Mouse (Mus musculus) liver, embryonic 11.5 days (tissue): ENCODE measurements around the gene Proca1. TPM values are rescaled to one million over a fixed set of nuclear protein-coding genes. Genes with fewer than 3 reads are reported as not detected.

Experiments
- ATAC-seq: fragments of 200-750 bp; cut with Nextera tagmentation; replicated peaks from 2 replicates; pipeline ENCODE4 v1.8.0; 2017; ENCODE audit warnings: moderate number of reproducible peaks, mild to moderate bottlenecking, moderate TSS enrichment, moderate library complexity; ENCODE audit not compliant: low FRiP score
- DNase-seq: peaks from one replicate; pipeline ENCODE4 v3.0.0-alpha.2; 2017; ENCODE audit warnings: low spot score
- H3K27ac ChIP-seq: fragments of 300-500 bp; sonication (generic); 2 replicates; pipeline ENCODE4 v1.5.1; 2014; ENCODE audit warnings: mild to moderate bottlenecking, low read depth, low read length, control low read depth
- H3K27me3 ChIP-seq: fragments of 300-500 bp; sonication (generic); replicated peaks from 2 replicates; pipeline ENCODE4 v1.6.1; 2014; ENCODE audit warnings: low read length, mixed read lengths; ENCODE audit not compliant: control insufficient read depth, insufficient read depth
- H3K36me3 ChIP-seq: fragments of 300-500 bp; sonication (generic); 2 replicates; pipeline ENCODE4 v1.6.1; 2014; ENCODE audit warnings: mild to moderate bottlenecking, low read length, moderate library complexity, mixed read lengths; ENCODE audit not compliant: control insufficient read depth, insufficient read depth
- H3K4me1 ChIP-seq: fragments of 300-500 bp; sonication (generic); replicated peaks from 2 replicates; pipeline ENCODE4 v1.6.1; 2014; ENCODE audit warnings: low read length, mixed read lengths; ENCODE audit not compliant: control insufficient read depth, insufficient read depth
- H3K4me2 ChIP-seq: fragments of 300-500 bp; sonication (generic); 2 replicates; pipeline ENCODE4 v1.6.1; 2014; ENCODE audit warnings: mild to moderate bottlenecking, control low read depth, moderate library complexity
- H3K4me3 ChIP-seq: fragments of 300-500 bp; sonication (generic); 2 replicates; pipeline ENCODE4 v1.5.1; 2014; ENCODE audit warnings: low read depth, low read length, control low read depth
- H3K9ac ChIP-seq: fragments of 300-500 bp; sonication (generic); 2 replicates; pipeline ENCODE4 v1.6.1; 2014; ENCODE audit warnings: low read depth, low read length, control low read depth
- H3K9me3 ChIP-seq: fragments of 300-500 bp; sonication (generic); 2 replicates; pipeline ENCODE4 v1.6.1; 2016; ENCODE audit warnings: low read length, inconsistent platforms, mixed read lengths; ENCODE audit not compliant: control insufficient read depth
- WGBS: fragments of 180-500 bp; shearing (Covaris S2); extraction: QIAGEN DNeasy Blood & Tissue Kit; methylation state at CpG from one replicate; pipeline ENCODE4 v1.1.7; 2014; 5-methylcytosine and 5-hydroxymethylcytosine counted together
- polyA plus RNA-seq: library from polyadenylated mRNA; unstranded; fragments of >200 nt; fragmentation: Nextera tagmentation; extraction: Ambion mirVana; gene quantifications from 2 replicates; pipeline ENCODE4 v1.2.1, GENCODE M21; 2014

Proca1 gene
- polyA plus RNA-seq, 1 experiment from 2014 or later: 2.5 TPM

- Histone ChIP-seq H3K27me3 (no peaks in the 10 kb centered on the region), H3K36me3 (peaks cover 73% of the 10 kb centered on the region), H3K27ac (no peak overlapping the region), H3K9me3 (no peaks in the 10 kb centered on the region), H3K9ac (no peak overlapping the region), H3K4me2 (no peak overlapping the region), H3K4me1 (no peaks in the 10 kb centered on the region), H3K4me3 (no peak overlapping the region)
- no peak for ATAC-seq
- DNase-seq: no peak
- WGBS: 82% methylated on average over 14 of the region's 14 CpGs
Observed at GRCm38 (mm10) chr11:78213086-78213817, 20.1 kb downstream of the Proca1 start.

- H3K27ac ChIP-seq: no peak overlapping the region
- H3K4me3 ChIP-seq: no peak overlapping the region
- no peak overlapping the region for H3K4me2 ChIP-seq
- WGBS: 93% methylated on average over 11 of the region's 11 CpGs
- peaks cover 70% of the 10 kb centered on the region for H3K36me3 ChIP-seq
- H3K27me3 ChIP-seq: no peaks in the 10 kb centered on the region
- H3K9me3 ChIP-seq: no peaks in the 10 kb centered on the region
- no peaks in the 10 kb centered on the region for H3K4me1 ChIP-seq
- no peak overlapping the region for H3K9ac ChIP-seq
- no peak for DNase-seq
- no peak for ATAC-seq
Observed at GRCm38 (mm10) chr11:78215709-78216317, 22.6 kb downstream of the Proca1 start.

- Histone ChIP-seq H3K4me3 (no peak overlapping the region), H3K9ac (no peak overlapping the region), H3K4me2 (no peak overlapping the region), H3K4me1 (no peaks in the 10 kb centered on the region), H3K27me3 (no peaks in the 10 kb centered on the region), H3K27ac (no peak overlapping the region), H3K9me3 (no peaks in the 10 kb centered on the region), H3K36me3 (peaks cover 73% of the 10 kb centered on the region)
- ATAC-seq (no peak), DNase-seq (no peak)
- WGBS: 89% methylated on average over 4 of the region's 4 CpGs
Observed at GRCm38 (mm10) chr11:78223586-78223985, 30.4 kb downstream of the Proca1 start.

- Histone ChIP-seq H3K9me3 (no peaks in the 10 kb centered on the region), H3K4me2 (no peak overlapping the region), H3K27me3 (no peaks in the 10 kb centered on the region), H3K27ac (no peak overlapping the region), H3K36me3 (peaks cover 61% of the 10 kb centered on the region), H3K9ac (no peak overlapping the region), H3K4me3 (no peak overlapping the region), H3K4me1 (no peaks in the 10 kb centered on the region)
- ATAC-seq (no peak), DNase-seq (no peak)
- WGBS: 87% methylated on average over 6 of the region's 6 CpGs
Observed at GRCm38 (mm10) chr11:78231518-78231917, 38.3 kb downstream of the Proca1 start.

GRCm38 (mm10) chr11:78240193-78240857 lies 47.1 kb downstream of the Proca1 start:
- no peak overlapping the region for H3K9ac ChIP-seq
- H3K9me3 ChIP-seq: no peaks in the 10 kb centered on the region
- ATAC-seq (no peak), DNase-seq (no peak)
- WGBS: 92% methylated on average over 9 of the region's 9 CpGs
- peaks cover 23% of the 10 kb centered on the region for H3K36me3 ChIP-seq
- H3K27me3 ChIP-seq: no peaks in the 10 kb centered on the region
- H3K4me3 ChIP-seq: no peak overlapping the region
- H3K4me1 ChIP-seq: peaks cover 14% of the 10 kb centered on the region
- no peak overlapping the region for H3K4me2 ChIP-seq
- H3K27ac ChIP-seq: no peak overlapping the region

- no peaks in the 10 kb centered on the region for H3K9me3 ChIP-seq
- peak overlapping the region; percentile 99 for H3K4me3 ChIP-seq
- H3K27ac ChIP-seq: peak overlapping the region; percentile 85
- peak overlapping the region; percentile 94 for H3K9ac ChIP-seq
- peaks cover 21% of the 10 kb centered on the region for H3K4me1 ChIP-seq
- peak overlapping the region; percentile 75 for H3K4me2 ChIP-seq
- WGBS: under 1% methylated on average over 19 of the region's 19 CpGs
- peaks cover 5% of the 10 kb centered on the region for H3K36me3 ChIP-seq
- no peaks in the 10 kb centered on the region for H3K27me3 ChIP-seq
- DNase-seq (no peak), ATAC-seq (no peak)
Observed at GRCm38 (mm10) chr11:78245261-78245626, 52.1 kb downstream of the Proca1 start.

GRCm38 (mm10) chr11:78245627-78246317 lies 52.6 kb downstream of the Proca1 start, which contains the start of the genes Sdf2 and Supt6:
TSS of gene Sdf2 (plus strand) at chr11:78245746.
TSS of gene Supt6 (minus strand) at chr11:78245987.
- Histone ChIP-seq H3K9ac (peak within 1 kb of the TSS; percentile 94), H3K36me3 (peaks cover under 1% of the 10 kb centered on the region; the same call in 1 of the 2 replicates), H3K9me3 (no peaks in the 10 kb centered on the region), H3K4me2 (peak within 1 kb of the TSS; percentile 75), H3K4me3 (peak within 1 kb of the TSS; percentile 99), H3K4me1 (peaks cover 21% of the 10 kb centered on the region), H3K27ac (peak within 1 kb of the TSS; percentile 85), H3K27me3 (no peaks in the 10 kb centered on the region)
- under 1% methylated on average over 50 of the region's 50 CpGs for WGBS
- ATAC-seq (peak; percentile 88), DNase-seq (peak; percentile 97)

- Histone ChIP-seq H3K9me3 (no peaks in the 10 kb centered on the region), H3K4me3 (peak overlapping the region; percentile 99), H3K27ac (peak overlapping the region; percentile 85), H3K4me2 (peak overlapping the region; percentile 75), H3K9ac (no peak overlapping the region), H3K36me3 (peaks cover 4% of the 10 kb centered on the region; the same call in 1 of the 2 replicates), H3K27me3 (no peaks in the 10 kb centered on the region), H3K4me1 (peaks cover 21% of the 10 kb centered on the region)
- no peak for DNase-seq
- 51% methylated on average over 7 of the region's 7 CpGs for WGBS
- ATAC-seq: no peak
Observed at GRCm38 (mm10) chr11:78246318-78247011, 53.3 kb downstream of the Proca1 start.
